Mouse (Mus musculus): Measurements from ENCODE around the gene Nfyc.

DNA sequence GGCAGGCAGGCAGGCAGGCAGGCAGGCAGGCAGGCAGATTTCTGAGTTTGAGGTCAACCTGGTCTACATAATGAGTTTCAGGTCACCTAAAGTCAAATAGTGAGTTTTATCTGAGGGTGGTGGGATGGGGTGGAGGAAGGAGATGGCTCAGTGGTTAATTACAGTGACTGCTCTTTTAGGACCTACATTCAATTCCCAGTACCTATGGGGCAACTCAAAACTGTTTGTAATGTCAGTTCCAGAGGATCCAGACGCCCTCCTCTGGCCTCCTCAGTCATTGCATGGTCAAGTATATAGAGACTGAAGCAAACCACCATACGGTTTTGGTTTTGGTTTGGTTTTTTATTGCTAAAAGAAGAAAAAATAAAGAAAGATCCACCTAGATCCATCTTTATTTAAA lies 29.9 kb downstream of the Nfyc start:
- TF ChIP-seq CTCF (conservative IDR thresholded peaks at IDR 0.05; ENCODE audit: low read length) (peak; percentile 54), POU5F1 (IDR thresholded peaks at IDR 0.05; ENCODE audit: borderline replicate concordance, low read length) (no peak), NANOG (IDR thresholded peaks at IDR 0.05; ENCODE audit: borderline replicate concordance, low read length) (no peak)

Measured in E14TG2a.4 (cell line).